Mouse (Mus musculus): ENCODE results near the gene Ccdc137. TPM values are rescaled to one million over a fixed set of nuclear protein-coding genes. Genes with fewer than 3 reads are reported as not detected.
"Not testable (repeated sequence)": the region's sequence is repeated elsewhere in the genome, so short reads cannot be mapped to it uniquely, and the experiment has no call there.

The Ccdc137 gene
- polyA plus RNA-seq (2015; fragmentation: Nextera tagmentation; extraction: Ambion mirVana): 31.2 and 35.5 TPM in 2 replicates

DNA sequence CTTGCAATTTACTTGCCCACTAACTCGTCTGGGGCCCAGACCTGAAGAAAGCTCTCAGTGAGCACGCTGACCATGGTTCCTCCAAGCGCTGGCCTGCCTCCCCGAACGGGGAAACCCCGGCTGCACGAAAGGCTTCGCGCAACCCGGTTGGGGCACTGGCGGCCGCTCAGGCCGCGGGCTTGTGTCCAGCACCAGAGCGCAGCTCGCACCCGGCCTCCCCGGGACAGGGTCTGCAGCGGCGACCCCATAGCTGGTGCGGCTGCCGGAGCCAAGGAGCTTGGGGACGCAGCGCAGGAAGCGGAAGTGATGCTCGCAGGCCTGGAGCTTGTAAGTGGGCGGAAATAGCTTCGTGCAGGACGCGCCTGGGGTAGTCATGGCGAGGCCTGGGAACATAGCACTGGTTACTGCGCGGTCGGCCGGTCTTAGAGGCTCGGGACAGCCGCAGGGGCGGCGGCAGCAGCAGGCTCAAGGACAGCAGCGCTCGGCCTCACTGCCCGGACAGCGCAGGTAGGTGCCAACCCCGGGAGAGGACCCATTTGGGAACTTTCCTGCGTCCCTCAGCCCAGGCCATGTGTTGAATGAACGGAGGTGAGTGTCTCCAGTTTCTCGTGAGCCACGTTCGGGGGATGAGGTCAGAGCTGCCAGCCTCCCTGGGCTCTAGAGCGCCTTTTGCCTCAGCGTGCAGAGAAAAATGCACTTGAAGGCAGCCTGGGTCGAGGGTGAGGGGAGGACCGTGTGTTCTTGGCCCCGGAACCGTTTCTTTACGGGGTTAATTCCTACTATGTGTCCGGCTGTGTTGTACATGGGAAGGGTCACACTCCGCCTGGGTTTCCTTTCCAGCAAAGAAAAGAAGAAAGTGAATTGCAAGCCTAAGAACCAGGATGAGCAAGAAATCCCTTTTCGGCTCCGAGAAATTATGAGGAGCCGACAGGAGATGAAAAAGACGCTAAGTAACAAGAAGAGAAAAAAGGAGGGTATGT lies at the start of gene Ccdc137, which contains the start of gene Oxld1:
Gene Ccdc137, plus strand, starts transcription at position 344 of the 980 bp plus-strand sequence.
Gene Oxld1, minus strand, starts transcription at position 297 of the 980 bp plus-strand sequence.
- Histone ChIP-seq H3K27ac (peak within 1 kb of the TSS; percentile 73), H3K27me3 (no peaks in the 10 kb centered on the region), H3K4me1 (peaks cover 20% of the 10 kb centered on the region), H3K4me3 (peak within 1 kb of the TSS; percentile 87), H3K4me2 (peak within 1 kb of the TSS; percentile 90), H3K36me3 (peaks cover 38% of the 10 kb centered on the region), H3K9ac (peak within 1 kb of the TSS; percentile 93), H3K9me3 (no peaks in the 10 kb centered on the region)
- peak; percentile 91 for ATAC-seq (ENCODE audit: borderline replicate concordance, extremely low read depth, low FRiP score, low TSS enrichment)
- WGBS: 3% methylated on average over 62 of the region's 62 CpGs

DNA sequence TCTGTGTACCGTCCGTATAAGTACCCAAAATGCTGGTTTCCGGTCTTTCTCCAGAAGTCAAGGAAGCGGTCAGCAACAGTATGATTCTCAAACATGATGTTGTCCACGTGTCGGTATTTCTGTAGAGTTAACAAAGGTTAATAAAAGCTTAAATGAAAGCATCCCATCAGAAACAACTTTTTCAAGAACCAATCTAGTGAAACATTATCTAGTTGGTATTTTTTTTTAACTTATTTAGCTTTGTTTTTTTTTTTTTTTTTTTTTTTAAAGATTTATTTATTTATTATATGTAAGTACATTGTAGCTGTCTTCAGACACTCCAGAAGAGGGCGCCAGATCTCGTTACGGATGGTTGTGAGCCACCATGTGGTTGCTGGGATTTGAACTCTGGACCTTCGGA lies 44.3 kb upstream of the Ccdc137 start:
- not testable (repeated sequence) for H3K4me2 ChIP-seq; H3K9ac ChIP-seq; H3K27ac ChIP-seq; ATAC-seq (ENCODE audit: borderline replicate concordance, extremely low read depth, low FRiP score, low TSS enrichment); H3K27me3 ChIP-seq; H3K4me3 ChIP-seq; H3K9me3 ChIP-seq; H3K4me1 ChIP-seq
- peaks cover 92% of the 10 kb centered on the region for H3K36me3 ChIP-seq
- WGBS: 94% methylated on average over 9 of the region's 10 CpGs

DNA sequence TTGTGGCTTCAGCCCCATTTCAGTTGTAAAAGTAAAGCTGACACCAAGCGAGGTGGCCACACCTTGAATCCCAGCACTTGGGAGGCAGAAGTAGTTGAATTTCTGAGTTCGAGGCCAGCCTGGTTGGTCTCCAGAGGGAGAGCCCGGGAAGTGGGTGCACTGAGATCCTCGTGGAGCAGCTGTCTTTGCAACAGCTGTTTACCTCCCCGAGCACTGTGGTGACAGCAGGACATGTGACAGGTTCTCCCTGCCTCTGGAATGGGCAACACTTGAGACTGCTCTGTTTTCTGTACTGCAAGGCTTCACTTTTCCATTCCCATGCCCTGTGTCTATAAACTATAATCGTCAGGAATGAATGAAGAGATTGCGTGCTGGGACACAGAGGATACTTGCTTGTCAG lies 40.1 kb upstream of the Ccdc137 start:
- Histone ChIP-seq H3K4me3 (no peak overlapping the region), H3K4me2 (no peak overlapping the region), H3K27ac (no peak overlapping the region), H3K9me3 (no peaks in the 10 kb centered on the region), H3K36me3 (peaks cover 85% of the 10 kb centered on the region), H3K27me3 (no peaks in the 10 kb centered on the region), H3K9ac (no peak overlapping the region), H3K4me1 (no peaks in the 10 kb centered on the region)
- ATAC-seq (ENCODE audit: borderline replicate concordance, extremely low read depth, low FRiP score, low TSS enrichment): no peak
- WGBS: 83% methylated on average over 7 of the region's 7 CpGs

DNA sequence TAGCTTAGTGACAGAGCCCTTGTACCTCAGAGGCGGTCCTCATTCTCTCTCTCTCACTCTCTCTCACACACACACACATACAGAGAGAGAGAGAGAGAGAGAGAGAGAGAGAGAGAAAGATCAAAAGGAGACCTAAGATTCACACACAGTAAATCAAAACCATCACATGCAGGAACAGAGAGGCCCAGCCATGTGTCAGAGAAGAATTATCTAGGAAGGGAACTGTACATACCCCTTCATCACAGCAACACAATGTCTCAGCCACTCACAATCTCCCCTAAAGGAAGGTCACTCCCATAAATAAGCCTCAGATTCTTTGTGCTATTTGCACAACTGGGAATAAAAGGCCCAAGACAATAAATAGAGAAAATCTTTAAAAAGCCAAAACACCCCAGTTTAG lies 39.3 kb upstream of the Ccdc137 start:
- ATAC-seq (ENCODE audit: borderline replicate concordance, extremely low read depth, low FRiP score, low TSS enrichment): no peak
- Histone ChIP-seq H3K36me3 (peaks cover 77% of the 10 kb centered on the region), H3K4me3 (no peak overlapping the region), H3K9ac (no peak overlapping the region), H3K27ac (no peak overlapping the region), H3K4me2 (no peak overlapping the region), H3K4me1 (no peaks in the 10 kb centered on the region), H3K27me3 (no peaks in the 10 kb centered on the region), H3K9me3 (no peaks in the 10 kb centered on the region)
- WGBS: 75% methylated on average over 1 of the region's 1 CpGs

DNA sequence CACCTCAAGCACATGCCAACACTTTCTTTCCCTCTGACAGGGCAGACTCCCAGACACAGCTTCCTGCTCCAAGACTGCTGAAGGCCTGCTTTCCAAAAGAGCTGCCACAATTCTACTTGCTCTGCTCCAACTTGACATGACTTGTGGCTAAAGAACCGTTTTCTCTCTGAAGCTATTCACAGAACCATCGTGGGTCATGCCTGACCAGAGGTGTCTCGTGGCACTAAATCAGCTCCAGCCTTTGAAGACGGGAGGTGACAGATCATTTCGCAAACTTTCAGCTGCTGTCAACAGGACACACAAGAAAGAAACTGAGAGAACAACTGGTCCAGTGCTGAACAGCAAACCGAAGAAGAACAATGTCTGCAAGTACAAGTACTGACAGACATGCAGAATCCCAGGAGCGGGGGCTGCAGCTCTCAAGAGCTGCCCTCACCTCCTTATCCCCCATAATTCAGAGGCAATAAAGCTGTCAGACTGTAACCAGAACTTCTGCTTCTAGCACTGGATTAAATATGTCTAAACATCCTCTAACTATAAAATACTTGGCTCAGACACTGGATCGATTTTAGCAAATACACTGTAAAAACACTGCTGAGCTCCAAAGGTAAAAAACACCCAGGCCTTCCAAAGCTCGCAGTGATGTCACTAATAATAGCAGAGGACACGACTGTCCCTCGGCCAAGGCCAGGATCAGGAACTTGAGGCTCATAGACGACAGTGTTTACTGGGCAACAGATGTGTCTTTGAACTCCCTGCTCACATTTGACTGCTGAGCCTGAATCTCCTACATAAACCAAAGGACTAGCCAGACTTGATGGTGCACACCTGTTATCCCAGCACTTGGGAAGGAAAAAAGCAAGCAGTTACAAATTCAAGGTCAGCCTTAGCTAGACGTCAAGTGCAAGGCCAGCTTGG lies 35.0 kb upstream of the Ccdc137 start:
- Histone ChIP-seq H3K27me3 (no peaks in the 10 kb centered on the region), H3K4me2 (no peak overlapping the region), H3K4me1 (no peaks in the 10 kb centered on the region), H3K9me3 (no peaks in the 10 kb centered on the region), H3K27ac (no peak overlapping the region), H3K36me3 (peaks cover 73% of the 10 kb centered on the region), H3K9ac (no peak overlapping the region), H3K4me3 (no peak overlapping the region)
- 71% methylated on average over 13 of the region's 13 CpGs for WGBS
- ATAC-seq (ENCODE audit: borderline replicate concordance, extremely low read depth, low FRiP score, low TSS enrichment): no peak

DNA sequence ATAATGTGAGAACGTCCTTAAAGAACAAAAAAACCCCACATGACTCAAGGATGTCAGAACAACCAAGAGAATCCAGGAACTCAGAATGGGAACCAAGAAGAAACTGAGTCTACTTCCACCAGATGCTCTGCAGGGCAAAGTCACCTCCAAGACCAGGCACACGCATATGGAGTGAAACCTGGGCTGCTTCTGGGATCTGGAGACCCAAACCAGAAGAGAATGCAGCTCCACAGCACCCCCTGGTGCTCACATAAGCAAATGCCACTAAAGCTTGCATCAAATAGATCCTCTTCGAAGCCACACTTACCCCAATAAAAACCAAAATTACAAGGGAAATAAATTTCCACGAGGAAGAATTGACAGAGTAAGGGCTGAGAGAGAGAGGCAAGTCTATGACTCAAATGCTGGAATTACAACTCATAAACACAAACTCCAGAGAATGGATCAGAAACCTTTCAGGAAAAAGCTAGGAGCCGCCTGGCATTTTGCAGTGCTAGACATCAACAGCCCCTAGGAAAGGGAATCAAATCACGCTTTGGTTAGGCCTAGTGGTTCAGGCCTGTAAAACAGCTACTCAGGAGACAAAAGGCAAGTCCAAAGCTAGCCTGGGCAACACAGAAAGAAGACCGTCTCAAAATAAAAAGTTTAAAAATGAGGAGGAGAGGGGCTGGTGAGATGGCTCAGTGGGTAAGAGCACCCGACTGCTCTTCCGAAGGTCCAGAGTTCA lies 34.2 kb upstream of the Ccdc137 start:
- Histone ChIP-seq H3K4me1 (no peaks in the 10 kb centered on the region), H3K9ac (no peak overlapping the region), H3K27me3 (no peaks in the 10 kb centered on the region), H3K4me3 (no peak overlapping the region), H3K4me2 (no peak overlapping the region), H3K36me3 (peaks cover 73% of the 10 kb centered on the region), H3K27ac (no peak overlapping the region), H3K9me3 (no peaks in the 10 kb centered on the region)
- ATAC-seq (ENCODE audit: borderline replicate concordance, extremely low read depth, low FRiP score, low TSS enrichment): no peak
- WGBS: 62% methylated on average over 9 of the region's 9 CpGs

DNA sequence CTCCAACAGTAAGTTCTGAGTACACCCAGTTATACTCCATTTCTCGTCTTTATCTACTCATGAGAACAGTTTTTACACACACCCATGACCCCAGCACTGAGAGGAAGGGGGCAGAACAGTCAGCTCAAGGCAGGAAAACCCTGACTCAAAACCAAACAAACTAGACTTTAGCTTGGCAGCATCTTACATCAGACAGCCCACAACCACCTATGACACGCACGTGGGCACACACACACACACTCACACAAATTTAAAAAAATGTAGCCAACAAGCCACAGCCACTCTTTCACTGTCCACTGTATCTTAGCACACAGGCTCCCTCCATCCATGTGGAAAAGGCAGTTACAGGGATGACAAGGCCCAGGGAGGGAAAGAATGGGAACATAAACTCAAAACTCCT lies 31.2 kb upstream of the Ccdc137 start:
- Histone ChIP-seq H3K27ac (no peak overlapping the region), H3K9ac (no peak overlapping the region), H3K4me1 (no peaks in the 10 kb centered on the region), H3K27me3 (no peaks in the 10 kb centered on the region), H3K4me2 (no peak overlapping the region), H3K36me3 (peaks cover 67% of the 10 kb centered on the region), H3K4me3 (no peak overlapping the region), H3K9me3 (no peaks in the 10 kb centered on the region)
- 81% methylated on average over 3 of the region's 3 CpGs for WGBS
- ATAC-seq (ENCODE audit: borderline replicate concordance, extremely low read depth, low FRiP score, low TSS enrichment): no peak

DNA sequence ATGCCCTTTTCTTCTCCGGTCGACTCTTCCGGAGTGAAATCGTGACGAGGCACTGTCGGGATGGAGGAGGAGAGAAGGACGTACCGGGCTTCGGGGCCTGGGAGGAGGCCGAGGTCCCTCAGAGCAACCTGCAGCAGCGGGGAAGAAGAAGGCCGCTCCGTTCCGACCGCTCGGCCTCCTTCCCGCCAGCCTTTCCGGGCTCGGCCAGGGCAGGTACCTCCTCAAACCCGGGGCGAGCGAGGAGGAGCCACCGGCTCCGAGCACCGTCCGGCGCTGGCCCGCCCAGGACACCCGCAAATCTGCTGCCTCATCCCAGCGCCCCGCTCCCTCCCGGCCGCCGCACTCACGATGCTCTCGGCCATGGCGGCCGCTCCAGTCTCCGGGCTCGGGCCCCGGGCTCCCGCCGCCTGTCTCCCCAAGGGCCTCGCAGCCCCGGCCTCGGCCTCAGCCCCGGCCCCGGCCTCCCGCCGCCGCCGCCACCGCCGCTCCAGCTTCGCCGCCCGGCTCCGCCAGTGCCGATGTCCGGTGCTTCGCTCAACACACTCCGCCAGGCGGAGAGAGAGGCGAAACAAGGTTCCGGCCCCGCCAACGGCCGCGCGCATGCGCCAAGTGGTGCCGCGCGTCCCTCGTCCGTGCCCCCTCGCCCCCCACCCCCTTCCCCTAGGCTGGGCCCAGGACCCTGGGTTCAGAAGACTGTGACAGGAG lies 20.6 kb upstream of the Ccdc137 start, which contains the start of gene Nploc4:
Gene Nploc4, minus strand, starts transcription at position 557 of the 705 bp plus-strand sequence.
- H3K27ac ChIP-seq: peak within 1 kb of the TSS; percentile 69

DNA sequence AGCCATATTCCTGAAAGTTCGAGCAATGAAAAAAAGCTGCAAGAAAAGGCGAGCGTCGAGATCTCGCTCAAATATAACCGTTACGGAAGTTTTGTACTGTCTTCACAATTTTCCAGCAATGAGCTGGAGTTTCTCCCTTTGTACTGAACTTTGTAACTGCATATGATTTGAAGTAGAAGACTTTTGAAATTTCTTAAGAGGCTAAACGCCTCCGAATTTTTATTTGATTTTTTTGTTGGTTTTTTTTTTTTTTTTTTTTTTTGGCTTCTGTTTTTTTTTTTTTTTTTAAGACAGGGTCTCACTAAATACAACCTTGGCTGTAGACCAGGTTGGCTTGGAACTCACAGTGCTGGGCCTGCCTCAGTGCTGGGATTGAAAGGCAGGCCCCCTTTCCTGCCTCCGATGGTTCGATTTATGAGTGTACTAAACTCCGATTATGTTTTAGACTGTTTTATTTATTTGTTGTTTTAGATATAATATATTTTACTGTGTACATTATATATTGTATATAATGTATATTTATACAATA lies 20.0 kb upstream of the Ccdc137 start:
- Histone ChIP-seq H3K4me3 (peak overlapping the region; percentile 80), H3K4me1 (peaks cover 12% of the 10 kb centered on the region), H3K4me2 (peak overlapping the region; percentile 77), H3K9ac (peak overlapping the region; percentile 92), H3K27me3 (no peaks in the 10 kb centered on the region), H3K36me3 (peaks cover 13% of the 10 kb centered on the region; the same call in 1 of the 2 replicates), H3K27ac (peak overlapping the region; percentile 69), H3K9me3 (no peaks in the 10 kb centered on the region)
- WGBS: 21% methylated on average over 12 of the region's 12 CpGs
- no peak for ATAC-seq (ENCODE audit: borderline replicate concordance, extremely low read depth, low FRiP score, low TSS enrichment)

More for the DNA sequence above, 20.6 kb upstream of the Ccdc137 start, which contains the start of gene Nploc4:
- Histone ChIP-seq H3K4me3 (peak within 1 kb of the TSS; percentile 80), H3K4me2 (peak within 1 kb of the TSS; percentile 77), H3K36me3 (peaks cover 19% of the 10 kb centered on the region), H3K9ac (peak within 1 kb of the TSS; percentile 92), H3K4me1 (peaks cover 12% of the 10 kb centered on the region), H3K27me3 (no peaks in the 10 kb centered on the region), H3K9me3 (no peaks in the 10 kb centered on the region)
- WGBS: under 1% methylated on average over 69 of the region's 77 CpGs
- peak; percentile 85 for ATAC-seq (ENCODE audit: borderline replicate concordance, extremely low read depth, low FRiP score, low TSS enrichment)

DNA sequence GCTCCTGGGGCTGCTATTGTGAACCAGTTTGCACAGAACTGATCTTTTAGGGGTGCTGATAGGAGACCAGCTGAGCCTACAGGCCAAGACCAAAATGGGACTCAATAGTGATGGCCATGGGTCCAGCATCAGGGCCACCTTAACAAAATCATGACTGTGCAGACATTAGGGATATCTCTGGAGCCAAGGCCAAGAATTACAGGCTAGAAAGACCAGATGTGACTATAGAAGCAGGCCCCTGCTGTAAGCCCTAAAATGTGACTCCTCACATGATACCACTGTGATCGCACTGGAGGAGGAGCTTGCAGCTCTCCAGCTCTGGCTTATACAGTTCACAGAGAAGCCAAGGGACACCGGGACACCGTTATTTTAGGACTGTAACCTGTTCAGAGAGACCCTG lies 15.6 kb upstream of the Ccdc137 start, which contains the start of gene Tspan10:
Gene Tspan10, plus strand, starts transcription at position 301 of the 400 bp plus-strand sequence.
- Histone ChIP-seq H3K9ac (no peak within 1 kb of the TSS), H3K4me2 (no peak within 1 kb of the TSS), H3K27ac (no peak within 1 kb of the TSS), H3K9me3 (no peaks in the 10 kb centered on the region), H3K4me1 (no peaks in the 10 kb centered on the region), H3K36me3 (no peaks in the 10 kb centered on the region), H3K27me3 (no peaks in the 10 kb centered on the region), H3K4me3 (no peak within 1 kb of the TSS)
- ATAC-seq (ENCODE audit: borderline replicate concordance, extremely low read depth, low FRiP score, low TSS enrichment): no peak
- 82% methylated on average over 3 of the region's 3 CpGs for WGBS
